Mouse (Mus musculus): ENCODE measurements around the gene Sim2.

DNA sequence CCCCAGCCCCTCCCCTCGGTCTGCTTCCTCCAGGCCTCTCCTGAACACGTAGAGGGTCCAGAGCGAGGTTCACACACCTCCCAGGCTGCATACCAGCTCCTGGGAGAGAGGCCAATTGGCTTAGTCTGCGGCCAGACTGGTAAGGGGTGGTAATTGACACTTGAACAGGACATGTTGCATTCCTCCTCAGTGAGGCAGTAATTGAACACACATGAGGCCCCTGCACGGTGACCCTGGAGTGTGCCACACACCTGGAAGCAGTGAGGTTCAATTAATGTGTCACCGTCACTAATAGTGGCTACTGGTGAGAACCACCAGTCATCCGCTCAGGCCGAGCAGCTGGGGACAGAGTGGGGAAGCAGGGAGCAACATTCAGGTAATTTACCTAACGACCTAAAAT, 24.9 kb upstream of the Sim2 start:
- TF ChIP-seq CTCF (conservative IDR thresholded peaks at IDR 0.05; ENCODE audit: low read length) (no peak), POU5F1 (IDR thresholded peaks at IDR 0.05; ENCODE audit: borderline replicate concordance, low read length) (no peak), NANOG (IDR thresholded peaks at IDR 0.05; ENCODE audit: borderline replicate concordance, low read length) (no peak)

Data from E14TG2a.4 (cell line).